Mouse (Mus musculus) intestine, postnatal 0 days (tissue): ENCODE measurements around the gene Myl6b. TPM values are rescaled to one million over a fixed set of nuclear protein-coding genes. Genes with fewer than 3 reads are reported as not detected.

Experiments used
- ATAC-seq: fragments of 200-750 bp; cut with Nextera tagmentation; 2 replicates; pipeline ENCODE4 v1.8.0; 2017; ENCODE audit warnings: mild to moderate bottlenecking, moderate TSS enrichment, moderate library complexity
- H3K27ac ChIP-seq: fragments of 300-500 bp; sonication (generic); 2 replicates; pipeline ENCODE4 v1.5.1; 2014; ENCODE audit warnings: mild to moderate bottlenecking, low read depth, low read length, moderate library complexity
- H3K27me3 ChIP-seq: fragments of 300-500 bp; sonication (generic); replicated peaks from 2 replicates; pipeline ENCODE4 v1.6.1; 2014; ENCODE audit warnings: low read length, mixed read lengths; ENCODE audit not compliant: control insufficient read depth, insufficient read depth
- H3K36me3 ChIP-seq: fragments of 300-500 bp; sonication (generic); 2 replicates; pipeline ENCODE4 v1.6.1; 2014; ENCODE audit warnings: mild to moderate bottlenecking, moderate library complexity; ENCODE audit not compliant: control insufficient read depth, insufficient read depth
- H3K4me1 ChIP-seq: fragments of 300-500 bp; sonication (generic); replicated peaks from 2 replicates; pipeline ENCODE4 v1.6.1; 2014; ENCODE audit warnings: antibody characterized with exemption, low read length, mixed read lengths; ENCODE audit not compliant: control insufficient read depth, insufficient read depth
- H3K4me2 ChIP-seq: fragments of 300-500 bp; sonication (generic); replicated peaks from 2 replicates; pipeline ENCODE4 v1.6.1; 2014; ENCODE audit warnings: low read depth, mild to moderate bottlenecking, moderate library complexity
- H3K4me3 ChIP-seq: fragments of 300-500 bp; sonication (generic); 2 replicates; pipeline ENCODE4 v1.5.1; 2014; ENCODE audit warnings: low read depth, low read length
- H3K9ac ChIP-seq: fragments of 300-500 bp; sonication (generic); 2 replicates; pipeline ENCODE4 v1.6.1; 2014; ENCODE audit warnings: mild to moderate bottlenecking, low read depth, low read length
- H3K9me3 ChIP-seq: fragments of 300-500 bp; sonication (generic); 2 replicates; pipeline ENCODE4 v1.6.1; 2016; ENCODE audit warnings: mixed run types; ENCODE audit not compliant: control insufficient read depth
- CTCF ChIP-seq: sonication (generic); IDR thresholded peaks from 2 replicates; pipeline ENCODE4 v1.5.1; 2016; ENCODE audit warnings: low read depth, mild to moderate bottlenecking, control low read depth, antibody characterized with exemption, moderate library complexity
- WGBS: fragments of 180-500 bp; shearing (Covaris S2); extraction: QIAGEN DNeasy Blood & Tissue Kit; methylation state at CpG from one replicate; pipeline ENCODE4 v1.1.7; 2014; 5-methylcytosine and 5-hydroxymethylcytosine counted together
- microRNA-seq: library from miRNA; unstranded; fragments of <30 nt; microRNA quantifications from one replicate; pipeline ENCODE4, GENCODE M21; 2016
- polyA plus RNA-seq: library from polyadenylated mRNA; unstranded; fragments of >200 nt; fragmentation: Nextera tagmentation; extraction: Ambion mirVana; gene quantifications from 2 replicates; pipeline ENCODE4 v1.2.1, GENCODE M21; 2015

The Myl6b gene
- polyA plus RNA-seq, 1 experiment from 2014 or later, result 1.3 TPM

DNA sequence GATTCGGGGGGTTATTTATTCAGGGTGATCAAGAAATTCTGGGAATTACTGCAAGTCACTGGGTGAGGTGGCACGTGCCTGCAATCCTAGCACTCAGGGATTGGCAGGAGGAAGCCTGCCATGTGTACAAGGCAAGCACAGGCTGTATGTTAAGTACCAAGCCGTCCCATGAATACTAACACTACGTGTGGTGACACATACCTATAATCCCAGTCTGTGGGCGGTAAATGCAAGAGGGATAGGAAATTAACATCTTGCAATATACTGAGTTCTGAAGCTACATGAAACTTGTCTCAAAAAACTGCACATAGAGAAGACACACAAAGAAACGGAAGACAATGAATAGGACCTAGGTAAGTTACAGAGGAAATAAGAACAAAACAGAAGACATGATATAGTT lies 47.5 kb downstream of the Myl6b start:
- H3K27me3 ChIP-seq, result no peaks in the 10 kb centered on the region
- no peak overlapping the region for H3K4me3 ChIP-seq
- no peak for ATAC-seq
- no peak overlapping the region for H3K27ac ChIP-seq
- no peak overlapping the region for H3K9ac ChIP-seq
- no peak for TF ChIP-seq CTCF
- 84% methylated on average over 6 of the region's 6 CpGs for WGBS
- no peaks in the 10 kb centered on the region for H3K9me3 ChIP-seq
- H3K36me3 ChIP-seq, result no peaks in the 10 kb centered on the region
- H3K4me1 ChIP-seq, result no peaks in the 10 kb centered on the region
- no peak overlapping the region for H3K4me2 ChIP-seq

- H3K9me3 ChIP-seq, result no peaks in the 10 kb centered on the region
- H3K27me3 ChIP-seq, result no peaks in the 10 kb centered on the region
- no peak overlapping the region for H3K4me2 ChIP-seq
- 79% methylated on average over 4 of the region's 4 CpGs for WGBS
- TF ChIP-seq CTCF, result no peak
- no peak for ATAC-seq
- no peak overlapping the region for H3K9ac ChIP-seq
- H3K4me1 ChIP-seq, result no peaks in the 10 kb centered on the region
- peaks cover 13% of the 10 kb centered on the region for H3K36me3 ChIP-seq
- no peak overlapping the region for H3K27ac ChIP-seq
- no peak overlapping the region for H3K4me3 ChIP-seq
Measured at GRCm38 (mm10) chr10:128445407-128445806, 53.1 kb downstream of the Myl6b start.

- TF ChIP-seq CTCF, result no peak
- Histone ChIP-seq H3K27me3 (no peaks in the 10 kb centered on the region), H3K4me1 (no peaks in the 10 kb centered on the region), H3K9me3 (no peaks in the 10 kb centered on the region), H3K4me2 (no peak overlapping the region), H3K36me3 (peaks cover 22% of the 10 kb centered on the region), H3K27ac (no peak overlapping the region), H3K4me3 (no peak overlapping the region), H3K9ac (no peak overlapping the region)
- no peak for ATAC-seq
- WGBS, result 72% methylated on average over 6 of the region's 6 CpGs
Measured at GRCm38 (mm10) chr10:128444354-128444753, 54.1 kb downstream of the Myl6b start.

Small RNA genes within 50 kb of the gene (microRNA-seq; reads per million reads assigned to microRNA genes)
- not detected for gene Mir6916
- gene Mir8105, result not detected

Other genes starting within 250 kb of the Myl6b start
- gene Apon, start 244.6 kb downstream of the Myl6b start, polyA plus RNA-seq, result not detected in 2 replicates
- gene Apof, start 230.0 kb downstream of the Myl6b start, polyA plus RNA-seq, result 0.12 TPM in 2 replicates
- 23.2 and 26.7 TPM in 2 replicates for gene Stat2, start 228.1 kb downstream of the Myl6b start, polyA plus RNA-seq
- gene Il23a, start 199.9 kb downstream of the Myl6b start, polyA plus RNA-seq, result 0.22 and 0.46 TPM in 2 replicates
- 11.5 and 14.0 TPM in 2 replicates for gene Pan2, start 195.3 kb downstream of the Myl6b start, polyA plus RNA-seq
- gene Cnpy2, start 176.2 kb downstream of the Myl6b start, polyA plus RNA-seq, result 254 and 273 TPM in 2 replicates
- gene Cs, start 161.0 kb downstream of the Myl6b start, polyA plus RNA-seq, result 248 and 266 TPM in 2 replicates
- gene Coq10a, start 129.7 kb downstream of the Myl6b start, polyA plus RNA-seq, result 21.1 and 22.3 TPM in 2 replicates
- 4.0 and 4.9 TPM in 2 replicates for gene Ankrd52, start 121.6 kb downstream of the Myl6b start, polyA plus RNA-seq
- 109 and 114 TPM in 2 replicates for gene Slc39a5, start 97.5 kb downstream of the Myl6b start, polyA plus RNA-seq
- 79.2 and 82.5 TPM in 2 replicates for gene Nabp2, start 87.2 kb downstream of the Myl6b start, polyA plus RNA-seq
- 29.1 and 33.1 TPM in 2 replicates for gene Rnf41, start 87.0 kb downstream of the Myl6b start, polyA plus RNA-seq
- 31.1 and 31.6 TPM in 2 replicates for gene Smarcc2, start 39.4 kb downstream of the Myl6b start, polyA plus RNA-seq
- gene Myl6, start 4.5 kb downstream of the Myl6b start, polyA plus RNA-seq, result 2,493 and 2,543 TPM in 2 replicates
- gene Esyt1, start 27.2 kb upstream of the Myl6b start, polyA plus RNA-seq, result 11.7 and 12.5 TPM in 2 replicates
- 10.0 and 10.4 TPM in 2 replicates for gene Zc3h10, start 49.1 kb upstream of the Myl6b start, polyA plus RNA-seq
- 2,426 and 2,428 TPM in 2 replicates for gene Rpl41, start 50.6 kb upstream of the Myl6b start, polyA plus RNA-seq
- 65.3 and 66.8 TPM in 2 replicates for gene Pa2g4, start 67.3 kb upstream of the Myl6b start, polyA plus RNA-seq
- gene Erbb3, start 91.0 kb upstream of the Myl6b start, polyA plus RNA-seq, result 22.3 and 23.8 TPM in 2 replicates
- 519 and 548 TPM in 2 replicates for gene Rps26, start 128.1 kb upstream of the Myl6b start, polyA plus RNA-seq
- gene Ikzf4, start 147.3 kb upstream of the Myl6b start, polyA plus RNA-seq, result 0.95 and 1.7 TPM in 2 replicates
- gene Suox, start 175.4 kb upstream of the Myl6b start, polyA plus RNA-seq, result 5.1 and 5.4 TPM in 2 replicates
- 35.9 and 37.8 TPM in 2 replicates for gene Rab5b, start 197.6 kb upstream of the Myl6b start, polyA plus RNA-seq
- 0.55 and 0.86 TPM in 2 replicates for gene Pmel, start 205.5 kb upstream of the Myl6b start, polyA plus RNA-seq
- gene Cdk2, start 206.3 kb upstream of the Myl6b start, polyA plus RNA-seq, result 23.3 and 24.1 TPM in 2 replicates
- gene Dgka, start 246.2 kb upstream of the Myl6b start, polyA plus RNA-seq, result 7.1 and 8.2 TPM in 2 replicates
- 22.3 and 22.7 TPM in 2 replicates for gene Pym1, start 249.2 kb upstream of the Myl6b start, polyA plus RNA-seq